Mouse (Mus musculus): ENCODE data around the gene Nostrin.

The Nostrin gene

DNA sequence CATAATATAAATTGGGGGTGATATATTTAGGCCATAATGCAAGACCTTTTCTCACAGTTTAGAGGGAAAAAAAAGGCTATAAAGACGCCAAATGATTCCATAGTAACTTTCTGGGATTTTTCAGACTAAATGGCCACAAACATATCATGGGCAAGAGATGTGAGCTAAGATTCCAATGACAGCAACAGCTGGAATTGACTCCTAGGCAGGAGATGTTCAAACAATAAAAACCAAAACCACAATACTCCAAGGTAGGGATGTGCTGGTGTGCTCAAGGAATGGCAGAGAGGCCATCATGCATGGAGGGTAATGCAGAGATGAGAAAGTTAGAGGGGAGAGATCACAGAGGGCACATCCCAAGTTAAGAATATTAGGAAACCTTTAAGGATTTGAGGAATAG is 16.6 kb upstream of the Nostrin start:
- H3K36me3 ChIP-seq (ENCODE audit: insufficient read depth, low read length): no peaks in the 10 kb centered on the region
- H3K4me1 ChIP-seq (replicated peaks; ENCODE audit: low read depth, low read length): no peaks in the 10 kb centered on the region
- no peaks in the 10 kb centered on the region for H3K27me3 ChIP-seq (ENCODE audit: insufficient read depth, low read length)
- TF ChIP-seq CTCF (conservative IDR thresholded peaks at IDR 0.05; ENCODE audit: low read length): no peak
- TF ChIP-seq POU5F1 (IDR thresholded peaks at IDR 0.05; ENCODE audit: borderline replicate concordance, low read length): no peak
- no peak for TF ChIP-seq NANOG (IDR thresholded peaks at IDR 0.05; ENCODE audit: borderline replicate concordance, low read length)
- no peak overlapping the region for H3K4me3 ChIP-seq (replicated peaks; ENCODE audit: low read length)
- peaks cover 4% of the 10 kb centered on the region; the same call in 1 of the 2 replicates for H3K9me3 ChIP-seq (ENCODE audit: low read length)

DNA sequence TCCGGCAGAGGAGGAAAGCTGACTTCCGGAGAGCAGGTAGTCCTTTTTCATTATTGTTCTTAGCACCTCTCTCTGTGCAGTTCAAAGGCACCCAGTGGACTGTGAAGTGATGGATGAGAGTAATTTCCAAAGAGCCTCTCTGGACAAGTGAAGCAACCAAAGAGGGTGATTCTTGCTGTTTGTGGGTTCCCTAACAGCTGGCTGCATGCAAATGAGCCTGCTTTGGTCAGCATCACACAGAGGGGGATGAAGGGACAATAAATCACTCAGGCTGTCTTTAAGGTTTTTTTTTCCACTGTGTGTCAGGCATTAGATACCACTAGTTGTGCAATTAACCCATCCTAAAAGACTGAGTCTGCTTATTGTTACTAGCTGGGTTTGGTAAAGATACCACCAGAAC is 15.9 kb upstream of the Nostrin start:
- Histone ChIP-seq H3K4me3 (replicated peaks; ENCODE audit: low read length) (no peak overlapping the region), H3K36me3 (ENCODE audit: insufficient read depth, low read length) (no peaks in the 10 kb centered on the region), H3K9me3 (ENCODE audit: low read length) (peaks cover 4% of the 10 kb centered on the region; the same call in 1 of the 2 replicates), H3K4me1 (replicated peaks; ENCODE audit: low read depth, low read length) (no peaks in the 10 kb centered on the region), H3K27me3 (ENCODE audit: insufficient read depth, low read length) (no peaks in the 10 kb centered on the region)
- no peak for TF ChIP-seq POU5F1 (IDR thresholded peaks at IDR 0.05; ENCODE audit: borderline replicate concordance, low read length)
- TF ChIP-seq NANOG (IDR thresholded peaks at IDR 0.05; ENCODE audit: borderline replicate concordance, low read length): no peak
- no peak for TF ChIP-seq CTCF (conservative IDR thresholded peaks at IDR 0.05; ENCODE audit: low read length)

DNA sequence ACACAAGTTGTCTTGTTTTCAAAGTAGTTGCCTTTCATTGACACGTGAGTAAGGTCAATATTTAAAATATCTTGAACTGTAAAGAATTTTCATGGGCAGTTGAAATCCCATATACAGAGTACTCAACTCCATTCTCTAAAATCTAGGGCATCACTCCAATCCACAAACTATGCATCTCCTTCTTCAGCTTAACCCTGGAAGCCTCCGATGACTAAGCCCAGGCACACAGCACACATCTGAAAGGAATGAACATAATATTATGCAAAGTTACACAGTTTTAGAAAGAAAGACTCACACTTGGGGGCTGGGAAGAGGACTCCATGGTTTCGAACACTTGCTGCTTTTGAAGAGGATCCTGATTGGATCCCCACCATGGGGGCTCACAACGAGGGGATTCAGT is 13.9 kb upstream of the Nostrin start:
- Histone ChIP-seq H3K9me3 (ENCODE audit: low read length) (no peaks in the 10 kb centered on the region), H3K4me3 (replicated peaks; ENCODE audit: low read length) (no peak overlapping the region), H3K27me3 (ENCODE audit: insufficient read depth, low read length) (no peaks in the 10 kb centered on the region), H3K36me3 (ENCODE audit: insufficient read depth, low read length) (no peaks in the 10 kb centered on the region), H3K4me1 (replicated peaks; ENCODE audit: low read depth, low read length) (no peaks in the 10 kb centered on the region)
- TF ChIP-seq POU5F1 (IDR thresholded peaks at IDR 0.05; ENCODE audit: borderline replicate concordance, low read length) (no peak), CTCF (conservative IDR thresholded peaks at IDR 0.05; ENCODE audit: low read length) (no peak), NANOG (IDR thresholded peaks at IDR 0.05; ENCODE audit: borderline replicate concordance, low read length) (no peak)

DNA sequence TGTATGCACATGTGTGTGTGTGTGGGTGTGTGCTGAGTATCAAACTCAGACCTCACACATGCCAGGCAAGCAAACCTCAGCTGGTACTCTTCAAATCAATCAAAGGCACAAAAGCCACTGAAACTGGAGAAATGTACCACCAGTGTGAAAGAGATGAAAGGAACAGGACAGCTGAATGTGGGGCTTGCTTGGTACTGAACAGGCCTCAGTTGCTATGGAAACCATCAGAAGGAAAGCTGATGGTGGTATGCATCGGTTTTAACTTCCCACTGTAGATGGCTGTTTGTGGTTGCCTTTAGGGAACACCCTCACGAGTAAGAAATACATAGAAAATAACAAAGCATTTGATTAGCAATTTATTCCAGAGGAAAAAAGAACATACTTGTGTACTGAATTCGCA is 10.2 kb upstream of the Nostrin start:
- no peak for TF ChIP-seq POU5F1 (IDR thresholded peaks at IDR 0.05; ENCODE audit: borderline replicate concordance, low read length)
- TF ChIP-seq NANOG (IDR thresholded peaks at IDR 0.05; ENCODE audit: borderline replicate concordance, low read length): no peak
- TF ChIP-seq CTCF (conservative IDR thresholded peaks at IDR 0.05; ENCODE audit: low read length): no peak
- H3K4me1 ChIP-seq (replicated peaks; ENCODE audit: low read depth, low read length): 0 out of 2 replicates have a peak, but pooled peaks cover 2% of the 10 kb centered on the region
- H3K36me3 ChIP-seq (ENCODE audit: insufficient read depth, low read length): no peaks in the 10 kb centered on the region
- H3K9me3 ChIP-seq (ENCODE audit: low read length): no peaks in the 10 kb centered on the region
- no peaks in the 10 kb centered on the region for H3K27me3 ChIP-seq (ENCODE audit: insufficient read depth, low read length)
- H3K4me3 ChIP-seq (replicated peaks; ENCODE audit: low read length): no peak overlapping the region

DNA sequence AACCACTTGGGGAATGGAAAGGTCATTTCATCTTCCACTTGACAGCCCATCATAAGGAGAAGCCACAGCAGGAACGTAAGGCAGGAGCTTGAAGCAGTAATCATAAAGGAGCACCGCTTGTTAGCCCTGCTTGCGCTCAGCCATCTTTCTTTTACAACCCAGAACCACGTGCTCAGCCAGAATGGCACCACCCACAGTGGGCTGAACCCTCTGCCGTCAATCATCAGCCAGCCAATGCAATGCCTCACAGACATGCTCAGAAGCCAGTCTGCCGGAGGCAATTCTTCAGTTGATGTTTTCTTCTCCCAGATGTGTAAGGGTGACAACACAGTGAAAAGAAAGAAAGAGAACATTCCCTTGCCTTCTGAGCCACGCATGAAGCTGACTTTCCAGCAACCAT is 7.3 kb upstream of the Nostrin start:
- TF ChIP-seq CTCF (conservative IDR thresholded peaks at IDR 0.05; ENCODE audit: low read length) (no peak), POU5F1 (IDR thresholded peaks at IDR 0.05; ENCODE audit: borderline replicate concordance, low read length) (no peak), NANOG (IDR thresholded peaks at IDR 0.05; ENCODE audit: borderline replicate concordance, low read length) (no peak)

DNA sequence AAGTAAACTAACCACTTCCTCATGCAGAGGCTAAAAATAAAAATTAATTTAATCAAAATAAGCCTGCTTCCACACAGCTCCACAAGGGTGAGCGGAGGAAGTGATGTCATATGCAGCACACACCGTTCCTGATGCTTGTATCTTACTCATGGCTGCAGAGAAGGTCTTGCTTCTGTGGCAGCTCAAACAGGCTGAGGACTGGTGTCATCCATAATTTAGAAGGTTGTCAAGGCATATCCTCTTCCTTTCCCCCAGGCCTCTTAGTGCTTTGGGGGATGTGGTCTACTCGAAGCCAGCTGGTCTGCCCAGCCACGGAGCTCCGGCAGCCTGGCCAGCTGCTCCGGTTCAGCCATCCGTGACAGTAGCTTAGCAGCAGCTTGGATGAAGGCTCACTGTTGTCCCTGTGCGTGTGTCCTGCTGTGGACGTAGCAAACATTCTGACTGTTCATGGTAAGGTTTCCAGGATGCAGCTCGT is 6.6 kb upstream of the Nostrin start:
- Histone ChIP-seq H3K36me3 (ENCODE audit: insufficient read depth, low read length) (no peaks in the 10 kb centered on the region), H3K9me3 (ENCODE audit: low read length) (no peaks in the 10 kb centered on the region), H3K27me3 (ENCODE audit: insufficient read depth, low read length) (no peaks in the 10 kb centered on the region), H3K4me3 (replicated peaks; ENCODE audit: low read length) (no peak overlapping the region), H3K4me1 (replicated peaks; ENCODE audit: low read depth, low read length) (peaks cover 19% of the 10 kb centered on the region)
- TF ChIP-seq NANOG (IDR thresholded peaks at IDR 0.05; ENCODE audit: borderline replicate concordance, low read length): no peak
- TF ChIP-seq CTCF (conservative IDR thresholded peaks at IDR 0.05; ENCODE audit: low read length): no peak
- TF ChIP-seq POU5F1 (IDR thresholded peaks at IDR 0.05; ENCODE audit: borderline replicate concordance, low read length): no peak

More for the DNA sequence above, 7.3 kb upstream of the Nostrin start:
- Histone ChIP-seq H3K27me3 (ENCODE audit: insufficient read depth, low read length) (no peaks in the 10 kb centered on the region), H3K4me1 (replicated peaks; ENCODE audit: low read depth, low read length) (peaks cover 19% of the 10 kb centered on the region), H3K4me3 (replicated peaks; ENCODE audit: low read length) (no peak overlapping the region), H3K9me3 (ENCODE audit: low read length) (no peaks in the 10 kb centered on the region), H3K36me3 (ENCODE audit: insufficient read depth, low read length) (no peaks in the 10 kb centered on the region)

DNA sequence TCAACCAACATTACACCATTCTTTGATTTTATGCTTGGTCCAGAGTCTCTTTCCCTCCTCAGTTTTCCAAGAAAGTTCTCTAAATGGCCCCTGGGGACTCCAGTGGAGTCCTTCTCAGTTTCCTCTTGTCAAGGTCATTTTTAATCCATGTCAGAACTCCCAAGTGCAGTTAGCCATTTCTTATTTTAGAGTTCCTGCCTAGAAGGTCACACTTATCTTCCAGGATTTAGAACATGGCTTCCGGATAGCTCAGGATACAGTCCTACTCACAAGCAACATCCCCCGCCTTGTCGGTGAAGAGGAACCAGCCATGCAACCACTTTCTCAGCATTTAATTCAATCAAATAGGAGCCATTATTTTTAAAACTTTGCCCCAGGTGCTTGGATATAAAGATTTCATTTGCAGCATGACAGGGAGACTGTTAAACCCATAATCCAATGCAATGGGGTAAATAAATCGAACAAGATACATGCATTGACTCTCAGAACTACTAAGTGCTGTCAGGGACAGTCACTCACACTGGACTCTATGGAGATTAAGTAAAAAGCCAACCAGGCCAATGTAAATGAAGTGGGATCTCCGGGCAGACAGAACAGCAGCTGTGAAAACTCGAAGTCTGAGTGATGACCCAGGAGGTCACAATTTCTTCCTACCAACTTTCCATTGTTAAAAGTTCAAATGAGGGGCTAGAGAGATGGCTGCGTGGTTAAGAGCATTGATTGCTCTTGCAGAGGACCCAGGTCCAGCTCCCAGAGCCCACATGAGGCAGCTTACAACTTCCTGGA is 6.0 kb upstream of the Nostrin start:
- Histone ChIP-seq H3K27me3 (ENCODE audit: insufficient read depth, low read length) (no peaks in the 10 kb centered on the region), H3K4me3 (replicated peaks; ENCODE audit: low read length) (no peak overlapping the region), H3K9me3 (ENCODE audit: low read length) (no peaks in the 10 kb centered on the region), H3K36me3 (ENCODE audit: insufficient read depth, low read length) (no peaks in the 10 kb centered on the region), H3K4me1 (replicated peaks; ENCODE audit: low read depth, low read length) (peaks cover 19% of the 10 kb centered on the region)
- TF ChIP-seq CTCF (conservative IDR thresholded peaks at IDR 0.05; ENCODE audit: low read length) (no peak), POU5F1 (IDR thresholded peaks at IDR 0.05; ENCODE audit: borderline replicate concordance, low read length) (no peak), NANOG (IDR thresholded peaks at IDR 0.05; ENCODE audit: borderline replicate concordance, low read length) (no peak)

DNA sequence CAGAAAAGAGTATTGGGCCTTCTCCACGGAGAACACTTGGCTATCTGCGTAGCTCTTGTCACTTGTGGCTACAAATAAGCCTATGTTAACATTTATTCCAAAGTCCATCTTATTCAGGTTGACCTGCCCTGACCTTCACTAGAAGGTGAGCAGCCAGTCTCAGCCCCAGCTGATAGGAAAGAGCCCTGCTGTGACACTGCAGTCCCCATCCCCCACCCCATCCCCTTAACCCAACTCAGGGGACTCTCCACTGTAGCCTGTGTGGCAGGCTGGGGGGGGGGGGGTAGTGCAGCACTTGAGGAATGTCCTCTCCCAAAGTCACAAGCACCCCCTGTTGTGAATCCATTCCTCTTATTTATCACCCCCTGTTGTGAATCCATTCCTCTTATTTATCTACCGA is 3.6 kb upstream of the Nostrin start:
- H3K27me3 ChIP-seq (ENCODE audit: insufficient read depth, low read length): no peaks in the 10 kb centered on the region
- H3K9me3 ChIP-seq (ENCODE audit: low read length): no peaks in the 10 kb centered on the region
- H3K4me3 ChIP-seq (replicated peaks; ENCODE audit: low read length): no peak overlapping the region
- no peaks in the 10 kb centered on the region for H3K36me3 ChIP-seq (ENCODE audit: insufficient read depth, low read length)
- TF ChIP-seq CTCF (conservative IDR thresholded peaks at IDR 0.05; ENCODE audit: low read length) (no peak), POU5F1 (IDR thresholded peaks at IDR 0.05; ENCODE audit: borderline replicate concordance, low read length) (no peak), NANOG (IDR thresholded peaks at IDR 0.05; ENCODE audit: borderline replicate concordance, low read length) (no peak)
- H3K4me1 ChIP-seq (replicated peaks; ENCODE audit: low read depth, low read length): peaks cover 19% of the 10 kb centered on the region
